Mouse (Mus musculus): Measurements from ENCODE around the gene Rdh16f1. TPM values are rescaled to one million over a fixed set of nuclear protein-coding genes. Genes with fewer than 3 reads are reported as not detected.

The Rdh16f1 gene
- 0.15 and 0.23 TPM in 2 replicates for polyA plus RNA-seq (2012; rRNA removed)

GRCm38 (mm10) chr10:127759181-127760110 lies at the start of gene Rdh16f1, which contains the start of gene Rdh1:
TSS of gene Rdh16f1 (plus strand) at chr10:127759787.
TSS of gene Rdh1 (plus strand) at chr10:127759721.

GRCm38 (mm10) chr10:127724178-127724577 lies 35.4 kb upstream of the Rdh16f1 start, which contains the start of gene Tac2:
TSS of gene Tac2 (plus strand) at chr10:127724478.

GRCm38 (mm10) chr10:127739083-127739660 lies 20.4 kb upstream of the Rdh16f1 start, which contains the start of gene Zbtb39:
TSS of gene Zbtb39 (plus strand) at chr10:127739538.

GRCm38 (mm10) chr10:127751548-127751947 lies 8.0 kb upstream of the Rdh16f1 start, which contains the start of gene Gpr182:
TSS of gene Gpr182 (minus strand) at chr10:127751732.

GRCm38 (mm10) chr10:127776011-127776410 lies 16.4 kb downstream of the Rdh16f1 start, which contains the start of gene Rdh9:
TSS of gene Rdh9 (plus strand) at chr10:127776386.

GRCm38 (mm10) chr10:127800891-127801290 lies 41.3 kb downstream of the Rdh16f1 start, which contains the start of gene Rdh16:
TSS of gene Rdh16 (plus strand) at chr10:127801152.

Other genes with a start within 250 kb of the Rdh16f1 start
- 28.4 and 32.1 TPM in 2 replicates for gene Ndufa4l2, start 244.8 kb upstream of the Rdh16f1 start, polyA plus RNA-seq (2012; rRNA removed)
- 34.0 and 35.9 TPM in 2 replicates for gene Shmt2, start 237.3 kb upstream of the Rdh16f1 start, polyA plus RNA-seq (2012; rRNA removed)
- 0.22 and 0.43 TPM in 2 replicates for gene Nxph4, start 225.2 kb upstream of the Rdh16f1 start, polyA plus RNA-seq (2012; rRNA removed)
- gene Lrp1, start 138.6 kb upstream of the Rdh16f1 start, polyA plus RNA-seq (2012; rRNA removed) = 65.5 and 79.6 TPM in 2 replicates
- gene Stat6, start 116.8 kb upstream of the Rdh16f1 start, polyA plus RNA-seq (2012; rRNA removed) = 27.3 and 36.1 TPM in 2 replicates
- 1.5 and 1.7 TPM in 2 replicates for gene Nemp1, start 92.9 kb upstream of the Rdh16f1 start, polyA plus RNA-seq (2012; rRNA removed)
- 14.6 and 15.5 TPM in 2 replicates for gene Nab2, start 91.2 kb upstream of the Rdh16f1 start, polyA plus RNA-seq (2012; rRNA removed)
- gene Myo1a, start 54.6 kb upstream of the Rdh16f1 start, polyA plus RNA-seq (2012; rRNA removed) = 15.6 and 18.5 TPM in 2 replicates
- not detected in 2 replicates for gene Tac2, start 35.3 kb upstream of the Rdh16f1 start, polyA plus RNA-seq (2012; rRNA removed)
- 1.7 and 2.2 TPM in 2 replicates for gene Zbtb39, start 20.2 kb upstream of the Rdh16f1 start, polyA plus RNA-seq (2012; rRNA removed)
- gene Gpr182, start 8.1 kb upstream of the Rdh16f1 start, polyA plus RNA-seq (2012; rRNA removed) = 1.2 and 1.4 TPM in 2 replicates
- gene Rdh1, start 66 bp upstream of the Rdh16f1 start, polyA plus RNA-seq (2012; rRNA removed) = 0.01 and 0.10 TPM in 2 replicates
- not detected in 2 replicates for gene Rdh9, start 16.6 kb downstream of the Rdh16f1 start, polyA plus RNA-seq (2012; rRNA removed)
- gene Rdh16, start 41.4 kb downstream of the Rdh16f1 start, polyA plus RNA-seq (2012; rRNA removed) = 0.19 and 0.31 TPM in 2 replicates
- gene Rdh19, start 90.1 kb downstream of the Rdh16f1 start, polyA plus RNA-seq (2012; rRNA removed) = not detected in 2 replicates
- 0.11 TPM in 1 of 2 replicates, not detected in the other for gene Rdh16f2, start 106.7 kb downstream of the Rdh16f1 start, polyA plus RNA-seq (2012; rRNA removed)
- gene Rdh7, start 129.0 kb downstream of the Rdh16f1 start, polyA plus RNA-seq (2012; rRNA removed) = 3.9 and 6.2 TPM in 2 replicates
- 8.0 and 9.6 TPM in 2 replicates for gene Sdr9c7, start 138.7 kb downstream of the Rdh16f1 start, polyA plus RNA-seq (2012; rRNA removed)
- 3.1 and 3.5 TPM in 2 replicates for gene Hsd17b6, start 247.8 kb downstream of the Rdh16f1 start, polyA plus RNA-seq (2012; rRNA removed)